Mouse (Mus musculus): ENCODE data around the gene Tbc1d22a.

DNA sequence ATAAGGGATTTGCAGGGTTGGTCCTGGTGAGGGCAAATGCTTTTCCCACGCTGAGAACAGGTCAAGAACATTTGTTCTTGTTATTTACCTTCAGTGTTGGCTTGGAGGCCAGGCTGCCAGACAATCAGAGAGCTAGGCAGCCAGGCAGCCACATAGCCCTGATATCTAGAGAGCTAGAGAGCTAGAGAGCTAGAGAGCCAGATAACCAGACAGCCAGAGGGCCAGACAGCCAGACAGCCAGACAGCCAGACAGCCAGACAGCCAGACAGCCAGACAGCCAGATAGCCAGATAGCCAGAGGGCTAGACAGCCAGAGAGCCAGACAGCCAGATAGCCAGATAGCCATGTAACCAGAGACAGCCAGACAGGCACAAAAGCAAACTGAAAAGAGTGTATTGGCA is 208.6 kb downstream of the Tbc1d22a start:
- TF ChIP-seq CTCF (IDR thresholded peaks at IDR 0.05; ENCODE audit: insufficient read depth, low read depth, low read length) (no peak), POLR2A (IDR thresholded peaks at IDR 0.05; ENCODE audit: insufficient read depth, low read depth, low read length) (no peak)

Measured in olfactory bulb, adult 2 months (tissue).